Mouse (Mus musculus) kidney, adult 2 months (tissue): ENCODE data around the gene Syne1. TPM values are rescaled to one million over a fixed set of nuclear protein-coding genes. Genes with fewer than 3 reads are reported as not detected.

ENCODE experiments used
- DNase-seq: peaks from one replicate; pipeline ENCODE4 v3.0.0; 2021
- H3K27ac ChIP-seq: fragments of 200-500 bp; 2 replicates; pipeline ENCODE4 v1.5.1; 2012; ENCODE audit warnings: low read depth, low read length, control low read depth, inconsistent platforms; ENCODE audit not compliant: insufficient read depth
- H3K27me3 ChIP-seq: fragments of 200-500 bp; replicated peaks from 2 replicates; pipeline ENCODE4 v1.6.1; 2012; ENCODE audit warnings: mild to moderate bottlenecking, moderate library complexity, low read length, inconsistent platforms; ENCODE audit not compliant: control insufficient read depth, insufficient read depth
- H3K36me3 ChIP-seq: fragments of 200-500 bp; 2 replicates; pipeline ENCODE4 v1.6.1; 2012; ENCODE audit warnings: mild to moderate bottlenecking, moderate library complexity, low read length, inconsistent platforms; ENCODE audit not compliant: control insufficient read depth, insufficient read depth
- H3K4me1 ChIP-seq: fragments of 200-500 bp; 2 replicates; pipeline ENCODE4 v1.6.1; 2011; ENCODE audit warnings: low read length; ENCODE audit not compliant: control insufficient read depth, insufficient read depth
- H3K4me3 ChIP-seq: fragments of 200-500 bp; 2 replicates; pipeline ENCODE4 v1.5.1; 2011; ENCODE audit warnings: mild to moderate bottlenecking, low read depth, low read length, control low read depth; ENCODE audit not compliant: insufficient read depth
- CTCF ChIP-seq: fragments of 200-500 bp; conservative IDR thresholded peaks from 2 replicates; pipeline ENCODE4 v1.5.1; 2011; ENCODE audit warnings: low read depth, mild to moderate bottlenecking, control low read depth, low read length, moderate library complexity, mixed read lengths; ENCODE audit not compliant: insufficient read depth, insufficient read length
- POLR2A ChIP-seq: fragments of 200-500 bp; IDR thresholded peaks from one replicate; pipeline ENCODE4 v1.6.1; 2011; ENCODE audit warnings: low read depth, low read length, control low read depth
- WGBS: fragments of 180-500 bp; shearing (Covaris S2); methylation state at CpG from one replicate; pipeline ENCODE4 v1.1.7; 2018; 5-methylcytosine and 5-hydroxymethylcytosine counted together
- polyA plus RNA-seq: library from polyadenylated mRNA; depleted of rRNA; stranded (reverse); fragments of >200 nt; gene quantifications from 2 replicates; pipeline ENCODE4 v1.2.3, GENCODE M21; 2012

Syne1 gene
- polyA plus RNA-seq, 1 experiment = 10.2 TPM

DNA sequence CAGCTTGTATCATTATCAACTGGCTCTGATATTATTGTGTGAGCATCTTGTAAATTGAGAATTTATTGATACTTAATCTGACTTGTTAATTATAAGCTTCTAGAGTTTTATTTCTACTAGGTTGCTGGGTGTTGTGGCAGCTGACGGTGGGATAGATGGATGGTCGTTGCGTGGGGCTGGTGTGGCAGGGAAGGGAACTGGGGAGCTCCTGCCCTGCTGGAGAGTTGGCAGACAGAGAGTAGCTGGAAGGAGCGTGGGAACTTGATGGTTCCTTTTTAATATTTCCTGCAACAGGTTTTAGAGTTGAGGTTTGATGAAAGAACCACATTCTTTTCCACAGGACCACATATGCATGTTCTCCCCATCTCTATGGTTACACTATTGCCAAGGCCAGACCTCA, 311.6 kb downstream of the Syne1 start:
- WGBS = 57% methylated on average over 4 of the region's 4 CpGs
- Histone ChIP-seq H3K36me3 (peaks cover 2% of the 10 kb centered on the region), H3K4me3 (no peak overlapping the region), H3K27ac (no peak overlapping the region), H3K4me1 (no peaks in the 10 kb centered on the region; the same call in 1 of the 2 replicates), H3K27me3 (no peaks in the 10 kb centered on the region)
- TF ChIP-seq CTCF (no peak), POLR2A (no peak)
- no peak for DNase-seq

DNA sequence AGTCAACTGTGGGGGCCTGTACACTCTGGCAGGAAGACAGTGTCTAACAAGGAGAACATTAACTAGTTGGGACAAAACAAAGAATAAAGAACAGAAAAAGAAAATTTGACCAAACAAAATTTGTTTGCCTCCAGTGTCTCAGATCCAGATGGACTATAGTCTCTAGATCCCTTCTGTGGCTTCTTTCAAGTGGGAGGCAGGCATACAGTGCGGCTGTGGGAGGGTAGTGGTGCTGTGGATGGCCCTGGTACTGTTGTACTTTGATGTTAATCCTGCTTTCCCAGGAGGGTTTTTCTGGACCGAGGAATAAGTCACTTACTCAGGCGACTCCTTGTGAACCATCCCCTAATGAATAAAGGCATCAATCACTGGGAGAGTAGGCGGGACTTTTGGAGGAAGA, 314.4 kb downstream of the Syne1 start:
- no peak overlapping the region for H3K4me3 ChIP-seq
- no peaks in the 10 kb centered on the region; the same call in 1 of the 2 replicates for H3K4me1 ChIP-seq
- H3K27ac ChIP-seq = no peak overlapping the region
- H3K36me3 ChIP-seq = peaks cover 5% of the 10 kb centered on the region; the same call in 1 of the 2 replicates
- no peaks in the 10 kb centered on the region for H3K27me3 ChIP-seq
- no peak for TF ChIP-seq POLR2A
- no peak for TF ChIP-seq CTCF
- 53% methylated on average over 4 of the region's 4 CpGs for WGBS
- DNase-seq = no peak

DNA sequence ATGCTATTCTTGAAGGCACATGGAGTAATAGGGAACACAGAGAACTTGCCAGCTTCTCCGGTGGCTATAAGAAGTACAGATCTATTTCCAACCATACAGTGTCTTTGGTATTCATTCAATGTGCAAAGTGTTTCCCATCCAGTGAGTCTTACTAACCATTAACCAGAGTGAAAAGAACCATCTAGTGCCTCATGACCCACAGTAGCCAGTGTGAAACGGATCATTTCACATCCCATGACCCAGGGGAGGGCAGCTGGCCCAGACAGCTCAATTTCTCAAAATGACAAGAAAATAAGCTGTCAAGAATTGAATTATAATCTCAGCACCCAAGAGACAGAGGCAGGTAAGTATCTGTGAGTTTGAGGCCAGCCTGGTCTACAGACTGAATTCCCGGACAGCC, 315.1 kb downstream of the Syne1 start:
- no peak overlapping the region for H3K27ac ChIP-seq
- no peak for TF ChIP-seq POLR2A
- TF ChIP-seq CTCF = no peak
- H3K27me3 ChIP-seq = no peaks in the 10 kb centered on the region
- peak; percentile 78 for DNase-seq
- no peak overlapping the region for H3K4me3 ChIP-seq
- 38% methylated on average over 3 of the region's 3 CpGs for WGBS
- peaks cover 5% of the 10 kb centered on the region; the same call in 1 of the 2 replicates for H3K36me3 ChIP-seq
- H3K4me1 ChIP-seq = no peaks in the 10 kb centered on the region; the same call in 1 of the 2 replicates

DNA sequence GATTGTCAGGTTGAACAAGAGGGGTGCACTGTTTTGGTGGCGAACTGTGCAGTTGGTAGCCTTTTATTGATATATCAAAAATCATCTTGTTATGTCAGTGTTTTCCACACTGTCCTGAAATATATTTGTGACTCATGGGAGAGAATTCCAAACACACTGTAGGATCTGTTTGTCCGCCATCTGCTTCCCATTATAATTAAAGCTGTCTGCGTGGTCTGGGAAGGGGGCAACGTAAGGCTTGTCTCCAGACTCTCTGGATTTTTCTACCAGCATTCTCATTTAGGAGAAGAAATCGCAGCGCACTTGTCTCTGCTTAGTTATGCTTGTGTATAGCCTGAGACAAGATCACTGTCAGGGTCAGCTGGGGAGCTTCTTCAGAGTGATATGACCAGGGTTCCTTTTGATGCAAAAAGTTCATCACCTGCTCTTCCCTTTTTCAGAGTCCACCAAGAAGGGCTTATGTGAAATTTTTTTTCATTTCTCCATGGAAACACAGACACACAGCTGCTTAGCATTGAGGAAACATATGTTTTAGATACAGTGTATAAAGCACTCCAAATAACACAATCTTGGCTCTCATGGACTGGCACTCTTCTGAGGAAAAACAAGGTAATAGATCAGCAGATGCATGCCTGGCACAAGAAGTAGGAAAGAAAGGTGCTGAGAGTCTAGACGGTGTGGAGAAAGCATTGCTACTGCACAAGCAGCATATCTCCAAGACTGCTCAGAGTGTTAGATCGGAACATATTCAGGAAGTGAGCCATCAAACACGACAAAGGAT, 316.4 kb downstream of the Syne1 start:
- TF ChIP-seq CTCF (no peak), POLR2A (no peak)
- Histone ChIP-seq H3K4me1 (no peaks in the 10 kb centered on the region; the same call in 1 of the 2 replicates), H3K36me3 (peaks cover 5% of the 10 kb centered on the region; the same call in 1 of the 2 replicates), H3K4me3 (no peak overlapping the region), H3K27me3 (no peaks in the 10 kb centered on the region), H3K27ac (no peak overlapping the region)
- WGBS = 81% methylated on average over 9 of the region's 9 CpGs
- DNase-seq = no peak

DNA sequence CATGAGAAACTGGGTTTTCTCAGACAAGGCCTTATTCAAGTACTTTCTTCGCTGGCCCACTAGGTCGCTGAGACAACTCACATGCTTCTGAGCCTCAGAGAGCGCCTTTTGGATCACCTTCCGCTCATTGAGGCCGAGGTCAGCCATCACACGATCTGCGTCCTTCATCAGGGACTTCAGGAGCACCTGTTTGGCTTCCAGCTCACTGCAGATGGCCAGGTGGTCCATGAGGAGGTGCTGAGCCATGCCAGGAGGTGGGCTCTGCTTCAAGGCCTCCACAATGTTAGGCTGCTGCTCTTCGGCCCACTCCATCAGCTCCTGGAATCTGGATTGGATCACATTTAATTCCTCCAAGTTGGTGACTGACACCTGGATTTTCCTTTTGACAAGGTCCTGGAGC, 322.2 kb downstream of the Syne1 start:
- WGBS = 93% methylated on average over 8 of the region's 8 CpGs
- DNase-seq = no peak
- no peak overlapping the region for H3K27ac ChIP-seq

DNA sequence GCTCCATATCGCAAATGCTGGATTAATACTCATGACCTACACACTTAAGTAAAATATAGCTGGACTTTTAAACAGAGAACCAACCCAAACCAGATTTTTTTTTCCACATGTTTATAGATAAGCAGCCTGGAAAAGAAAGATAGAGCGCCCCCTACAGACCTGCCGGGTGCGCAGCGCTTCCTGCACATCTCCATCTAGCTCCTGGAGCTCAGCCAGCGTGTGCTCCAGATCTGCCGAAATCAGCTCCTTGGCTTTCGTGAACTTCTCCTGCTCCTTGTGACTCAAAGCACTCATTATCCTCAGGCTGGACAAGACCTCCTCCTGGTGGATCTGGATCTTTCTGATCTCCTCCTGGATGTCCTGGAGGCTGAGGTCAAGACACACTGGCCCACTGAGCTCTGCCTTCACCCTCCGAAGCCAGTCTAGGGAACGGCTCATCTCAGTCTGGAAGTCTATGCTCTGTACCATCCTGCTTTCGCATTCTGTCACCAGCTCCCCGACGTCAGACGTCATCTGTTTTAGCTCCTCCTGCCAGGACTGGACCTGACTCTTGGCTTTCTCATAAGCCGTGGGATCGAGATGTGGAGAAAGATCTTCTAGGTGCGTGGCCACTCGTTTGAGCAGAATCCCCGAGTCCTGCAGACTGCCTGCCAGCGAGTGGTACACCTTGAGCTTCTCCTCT, 323.7 kb downstream of the Syne1 start:
- TF ChIP-seq CTCF (peak; percentile 39; the same call in 1 of the 2 replicates), POLR2A (no peak)
- WGBS = 85% methylated on average over 20 of the region's 20 CpGs
- peak; percentile 11 for DNase-seq
- no peak overlapping the region for H3K4me3 ChIP-seq
- H3K27ac ChIP-seq = no peak overlapping the region
- H3K36me3 ChIP-seq = no peaks in the 10 kb centered on the region; the same call in 1 of the 2 replicates
- H3K27me3 ChIP-seq = no peaks in the 10 kb centered on the region
- no peaks in the 10 kb centered on the region for H3K4me1 ChIP-seq

More for the DNA sequence above, 322.2 kb downstream of the Syne1 start:
- no peaks in the 10 kb centered on the region for H3K27me3 ChIP-seq
- H3K36me3 ChIP-seq = peaks cover 2% of the 10 kb centered on the region; the same call in 1 of the 2 replicates
- no peaks in the 10 kb centered on the region for H3K4me1 ChIP-seq
- H3K4me3 ChIP-seq = no peak overlapping the region
- TF ChIP-seq POLR2A (no peak), CTCF (no peak)

DNA sequence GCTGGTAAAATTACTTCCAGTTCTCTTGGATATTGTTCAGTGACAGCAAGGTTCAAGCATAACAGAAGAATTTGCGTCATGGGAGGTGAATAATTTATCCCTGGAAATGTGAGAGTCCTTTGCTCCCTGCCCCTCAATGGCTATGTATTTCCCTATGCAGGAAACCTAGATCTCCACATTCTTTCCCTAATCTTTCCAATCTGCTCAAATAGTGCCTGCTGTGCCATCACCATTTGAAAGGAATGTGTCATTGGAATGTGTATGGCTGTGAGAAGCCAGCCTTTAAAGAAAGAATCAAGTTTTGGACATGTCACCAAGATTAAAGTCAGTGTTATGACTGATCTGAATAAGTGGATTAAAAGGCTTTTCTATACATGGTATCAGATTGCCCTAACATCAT, 335.3 kb downstream of the Syne1 start:
- no peak overlapping the region for H3K27ac ChIP-seq
- TF ChIP-seq CTCF (no peak), POLR2A (no peak)
- H3K27me3 ChIP-seq = no peaks in the 10 kb centered on the region
- H3K4me3 ChIP-seq = no peak overlapping the region
- DNase-seq = no peak
- no peaks in the 10 kb centered on the region for H3K4me1 ChIP-seq
- H3K36me3 ChIP-seq = no peaks in the 10 kb centered on the region
- 57% methylated on average over 1 of the region's 1 CpGs for WGBS
